Mouse (Mus musculus) midbrain, embryonic 15.5 days (tissue): ENCODE results near the gene Trpm1. TPM values are rescaled to one million over a fixed set of nuclear protein-coding genes. Genes with fewer than 3 reads are reported as not detected.

Source experiments
- ATAC-seq: fragments of 200-750 bp; cut with Nextera tagmentation; replicated peaks from 2 replicates; pipeline ENCODE4 v1.8.0; 2017; ENCODE audit warnings: moderate TSS enrichment
- H3K27ac ChIP-seq: fragments of 300-500 bp; sonication (generic); 2 replicates; pipeline ENCODE4 v1.5.1; 2015; ENCODE audit warnings: mild to moderate bottlenecking, inconsistent platforms
- H3K27me3 ChIP-seq: fragments of 300-500 bp; sonication (generic); replicated peaks from 2 replicates; pipeline ENCODE4 v1.6.1; 2015; ENCODE audit warnings: inconsistent platforms
- H3K36me3 ChIP-seq: fragments of 300-500 bp; sonication (generic); replicated peaks from 2 replicates; pipeline ENCODE4 v1.6.1; 2015; ENCODE audit warnings: inconsistent platforms
- H3K4me1 ChIP-seq: fragments of 300-500 bp; sonication (generic); 2 replicates; pipeline ENCODE4 v1.6.1; 2015; ENCODE audit warnings: inconsistent platforms
- H3K4me2 ChIP-seq: fragments of 300-500 bp; sonication (generic); 2 replicates; pipeline ENCODE4 v1.6.1; 2015; ENCODE audit warnings: inconsistent platforms, mild to moderate bottlenecking, moderate library complexity
- H3K4me3 ChIP-seq: fragments of 300-500 bp; sonication (generic); 2 replicates; pipeline ENCODE4 v1.5.1; 2015; ENCODE audit warnings: mild to moderate bottlenecking, inconsistent platforms
- H3K9ac ChIP-seq: fragments of 300-500 bp; sonication (generic); 2 replicates; pipeline ENCODE4 v1.6.1; 2015; ENCODE audit warnings: mild to moderate bottlenecking, inconsistent platforms
- H3K9me3 ChIP-seq: fragments of 300-500 bp; sonication (generic); 2 replicates; pipeline ENCODE4 v1.6.1; 2016; ENCODE audit warnings: inconsistent platforms
- WGBS: fragments of 180-500 bp; shearing (Covaris S2); methylation state at CpG from one replicate; pipeline ENCODE4 v1.1.7; 2015; ENCODE audit warnings: mixed read lengths; 5-methylcytosine and 5-hydroxymethylcytosine counted together
- polyA plus RNA-seq: library from polyadenylated mRNA; unstranded; fragments of >200 nt; fragmentation: Nextera tagmentation; extraction: Ambion mirVana; gene quantifications from 2 replicates; pipeline ENCODE4 v1.2.1, GENCODE M21; 2015

Gene Trpm1
- polyA plus RNA-seq, 1 experiment from 2014 or later = 0.26 TPM

GRCm38 (mm10) chr7:64226339-64227194 is 72.9 kb downstream of the Trpm1 start:
- H3K4me2 ChIP-seq = no peak overlapping the region
- H3K4me1 ChIP-seq = no peaks in the 10 kb centered on the region
- WGBS = 71% methylated on average over 27 of the region's 27 CpGs
- no peak overlapping the region for H3K9ac ChIP-seq
- H3K27ac ChIP-seq = no peak overlapping the region
- ATAC-seq = no peak
- no peaks in the 10 kb centered on the region for H3K27me3 ChIP-seq
- no peaks in the 10 kb centered on the region for H3K36me3 ChIP-seq
- H3K9me3 ChIP-seq = no peaks in the 10 kb centered on the region
- H3K4me3 ChIP-seq = no peak overlapping the region

DNA sequence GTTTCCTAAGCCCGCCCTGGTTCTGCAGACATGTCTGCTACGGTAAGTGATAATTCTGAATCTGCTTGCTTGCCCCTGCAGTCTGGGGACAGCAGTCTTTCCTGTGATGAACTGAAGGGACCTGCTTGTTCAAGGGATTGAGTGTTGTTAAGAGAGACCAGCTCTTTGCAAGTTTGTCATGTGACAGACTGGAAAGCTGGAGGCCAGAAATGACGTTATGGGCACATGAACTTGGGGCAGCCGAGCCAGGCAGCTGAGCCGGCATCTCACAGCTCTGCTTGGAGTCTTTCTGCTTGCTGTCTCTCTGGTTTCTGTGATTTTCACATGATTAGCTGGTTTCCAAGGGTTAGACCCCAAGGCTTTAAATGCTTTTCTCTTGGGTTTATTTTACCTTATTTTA is 74.0 kb downstream of the Trpm1 start:
- no peak overlapping the region for H3K27ac ChIP-seq
- no peak for ATAC-seq
- no peaks in the 10 kb centered on the region for H3K36me3 ChIP-seq
- H3K4me1 ChIP-seq = no peaks in the 10 kb centered on the region
- H3K4me3 ChIP-seq = no peak overlapping the region
- H3K9me3 ChIP-seq = no peaks in the 10 kb centered on the region
- 87% methylated on average over 5 of the region's 5 CpGs for WGBS
- H3K4me2 ChIP-seq = no peak overlapping the region
- H3K9ac ChIP-seq = no peak overlapping the region
- H3K27me3 ChIP-seq = no peaks in the 10 kb centered on the region

DNA sequence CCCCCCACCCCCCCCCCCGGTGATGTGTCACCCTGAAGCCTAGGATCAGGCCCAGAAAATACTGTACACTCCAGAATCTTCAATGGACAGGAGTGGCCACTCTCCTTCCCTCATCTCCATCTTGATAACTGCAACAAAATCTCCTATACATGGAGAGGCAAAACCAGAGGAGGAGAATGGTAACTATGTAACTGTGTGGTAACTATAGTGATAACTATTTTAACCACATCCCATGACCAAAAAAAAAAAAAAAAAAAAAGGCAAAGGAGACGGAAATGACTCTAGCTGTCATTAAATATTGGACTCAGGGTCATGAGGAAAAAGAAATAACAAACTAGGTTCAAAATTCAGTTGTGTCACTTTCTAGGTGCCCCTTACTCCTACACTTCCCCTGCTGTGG is 74.7 kb downstream of the Trpm1 start:
- no peak for ATAC-seq

DNA sequence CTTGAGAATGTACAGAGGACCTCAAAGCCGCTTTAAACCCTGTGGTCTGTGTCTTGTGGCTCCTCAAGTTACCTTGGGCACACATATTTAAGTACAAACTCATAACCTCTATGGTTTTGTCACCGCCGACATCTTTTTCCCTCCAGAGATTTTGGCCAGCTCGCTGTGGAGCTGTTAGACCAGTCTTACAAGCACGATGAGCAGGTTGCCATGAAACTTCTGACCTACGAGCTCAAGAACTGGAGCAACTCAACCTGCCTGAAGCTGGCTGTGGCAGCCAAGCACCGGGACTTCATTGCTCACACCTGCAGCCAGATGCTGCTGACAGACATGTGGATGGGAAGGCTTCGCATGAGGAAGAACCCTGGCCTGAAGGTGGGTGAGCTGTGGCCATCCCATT is 76.3 kb downstream of the Trpm1 start:
- Histone ChIP-seq H3K9ac (no peak overlapping the region), H3K4me2 (no peak overlapping the region), H3K27me3 (no peaks in the 10 kb centered on the region), H3K4me1 (no peaks in the 10 kb centered on the region), H3K36me3 (no peaks in the 10 kb centered on the region), H3K9me3 (no peaks in the 10 kb centered on the region), H3K27ac (no peak overlapping the region), H3K4me3 (no peak overlapping the region)
- 93% methylated on average over 8 of the region's 8 CpGs for WGBS
- ATAC-seq = no peak

More for the DNA sequence above, 74.7 kb downstream of the Trpm1 start:
- Histone ChIP-seq H3K4me3 (no peak overlapping the region), H3K9me3 (no peaks in the 10 kb centered on the region), H3K36me3 (no peaks in the 10 kb centered on the region), H3K27ac (no peak overlapping the region), H3K27me3 (no peaks in the 10 kb centered on the region), H3K4me1 (no peaks in the 10 kb centered on the region), H3K4me2 (no peak overlapping the region), H3K9ac (no peak overlapping the region)
- 77% methylated on average over 2 of the region's 2 CpGs for WGBS

GRCm38 (mm10) chr7:64231001-64231400 is 77.4 kb downstream of the Trpm1 start:
- no peak overlapping the region for H3K4me3 ChIP-seq
- no peaks in the 10 kb centered on the region for H3K9me3 ChIP-seq
- H3K27ac ChIP-seq = no peak overlapping the region
- no peaks in the 10 kb centered on the region for H3K27me3 ChIP-seq
- no peak overlapping the region for H3K4me2 ChIP-seq
- no peak for ATAC-seq
- 100% methylated on average over 1 of the region's 1 CpGs for WGBS
- no peak overlapping the region for H3K9ac ChIP-seq
- no peaks in the 10 kb centered on the region for H3K4me1 ChIP-seq
- H3K36me3 ChIP-seq = no peaks in the 10 kb centered on the region

- WGBS = 48% methylated on average over 2 of the region's 2 CpGs
Observed at GRCm38 (mm10) chr7:64231996-64232395, 78.4 kb downstream of the Trpm1 start.

GRCm38 (mm10) chr7:64234310-64234820 is 80.7 kb downstream of the Trpm1 start:
- no peak for ATAC-seq
- Histone ChIP-seq H3K36me3 (no peaks in the 10 kb centered on the region), H3K4me3 (no peak overlapping the region), H3K4me2 (no peak overlapping the region), H3K27ac (no peak overlapping the region), H3K9me3 (no peaks in the 10 kb centered on the region), H3K4me1 (no peaks in the 10 kb centered on the region), H3K27me3 (no peaks in the 10 kb centered on the region), H3K9ac (no peak overlapping the region)
- 92% methylated on average over 5 of the region's 5 CpGs for WGBS

More at GRCm38 (mm10) chr7:64231996-64232395, 78.4 kb downstream of the Trpm1 start:
- H3K4me1 ChIP-seq = no peaks in the 10 kb centered on the region
- H3K36me3 ChIP-seq = no peaks in the 10 kb centered on the region
- H3K9ac ChIP-seq = no peak overlapping the region
- H3K27me3 ChIP-seq = no peaks in the 10 kb centered on the region
- H3K4me2 ChIP-seq = no peak overlapping the region
- ATAC-seq = no peak
- no peak overlapping the region for H3K27ac ChIP-seq
- H3K4me3 ChIP-seq = no peak overlapping the region
- no peaks in the 10 kb centered on the region for H3K9me3 ChIP-seq

GRCm38 (mm10) chr7:64236521-64236920 is 82.9 kb downstream of the Trpm1 start:
- no peak overlapping the region for H3K4me2 ChIP-seq
- no peaks in the 10 kb centered on the region for H3K9me3 ChIP-seq
- H3K4me1 ChIP-seq = no peaks in the 10 kb centered on the region
- H3K9ac ChIP-seq = no peak overlapping the region
- ATAC-seq = no peak
- WGBS = 74% methylated on average over 4 of the region's 4 CpGs
- no peaks in the 10 kb centered on the region for H3K27me3 ChIP-seq
- no peak overlapping the region for H3K4me3 ChIP-seq
- no peaks in the 10 kb centered on the region for H3K36me3 ChIP-seq
- H3K27ac ChIP-seq = no peak overlapping the region

DNA sequence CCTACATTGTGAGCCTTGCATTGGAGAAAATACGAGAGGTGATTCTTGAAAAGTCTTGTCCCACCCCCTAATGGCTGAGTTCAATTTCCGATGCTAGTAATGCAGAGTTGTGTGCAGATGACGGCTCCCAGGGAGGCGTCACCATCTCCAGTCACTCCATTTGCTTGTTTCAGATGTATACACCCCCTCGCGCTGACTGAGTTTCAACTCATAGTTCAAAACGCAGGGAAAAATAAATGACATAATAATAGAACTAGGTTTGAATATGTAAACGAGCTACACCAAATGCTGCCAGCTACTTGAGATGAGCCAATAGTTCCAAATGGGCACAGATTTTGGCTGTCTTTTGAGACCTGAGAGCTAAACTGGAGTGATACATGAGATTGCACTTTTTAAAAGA is 84.1 kb downstream of the Trpm1 start:
- Histone ChIP-seq H3K4me2 (no peak overlapping the region), H3K27ac (no peak overlapping the region), H3K4me1 (no peaks in the 10 kb centered on the region), H3K27me3 (no peaks in the 10 kb centered on the region), H3K4me3 (no peak overlapping the region), H3K9ac (no peak overlapping the region), H3K36me3 (no peaks in the 10 kb centered on the region), H3K9me3 (no peaks in the 10 kb centered on the region)
- WGBS = 93% methylated on average over 8 of the region's 8 CpGs
- ATAC-seq = no peak

DNA sequence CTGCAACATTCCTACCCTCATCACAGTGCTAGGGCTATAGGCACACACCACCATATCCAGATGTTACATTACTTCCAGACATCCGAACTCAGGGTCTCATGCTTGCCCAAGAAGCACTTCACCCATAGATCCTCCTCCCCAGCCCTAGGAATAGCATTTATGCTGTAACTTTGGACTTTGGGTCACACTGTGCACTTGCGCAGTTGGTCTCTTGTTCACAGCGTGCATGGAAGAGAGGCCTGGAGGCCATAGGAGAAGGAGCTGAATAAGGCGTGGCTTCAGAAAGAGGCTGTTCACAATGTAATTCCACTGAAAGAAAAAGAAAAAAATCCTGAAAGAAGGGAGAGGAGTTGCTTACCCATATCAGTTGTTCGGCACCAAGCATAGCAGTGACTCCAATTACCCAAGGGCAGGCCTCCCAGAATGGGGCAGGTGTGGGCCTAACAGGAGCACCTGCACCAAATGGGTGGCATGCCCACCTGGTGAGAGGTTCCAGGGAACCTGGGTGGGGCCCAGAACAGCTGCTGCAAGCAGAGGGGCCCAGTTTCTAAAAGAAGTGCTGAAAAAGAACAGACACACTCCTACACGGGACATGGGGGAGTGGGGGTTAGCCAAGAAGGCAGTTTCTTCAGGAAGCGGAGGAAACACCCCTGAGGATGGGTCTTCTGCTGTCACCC is 84.9 kb downstream of the Trpm1 start:
- no peak overlapping the region for H3K27ac ChIP-seq
- H3K9ac ChIP-seq = no peak overlapping the region
- no peaks in the 10 kb centered on the region for H3K36me3 ChIP-seq
- WGBS = 87% methylated on average over 7 of the region's 7 CpGs
- H3K4me3 ChIP-seq = no peak overlapping the region
- H3K27me3 ChIP-seq = no peaks in the 10 kb centered on the region
- H3K9me3 ChIP-seq = no peaks in the 10 kb centered on the region
- H3K4me1 ChIP-seq = no peaks in the 10 kb centered on the region
- H3K4me2 ChIP-seq = no peak overlapping the region
- ATAC-seq = no peak

GRCm38 (mm10) chr7:64239138-64239805 is 85.6 kb downstream of the Trpm1 start:
- Histone ChIP-seq H3K9ac (no peak overlapping the region), H3K27me3 (no peaks in the 10 kb centered on the region), H3K9me3 (no peaks in the 10 kb centered on the region), H3K36me3 (no peaks in the 10 kb centered on the region), H3K4me1 (no peaks in the 10 kb centered on the region), H3K4me2 (no peak overlapping the region), H3K4me3 (no peak overlapping the region), H3K27ac (no peak overlapping the region)
- ATAC-seq = no peak
- WGBS = 91% methylated on average over 9 of the region's 9 CpGs

DNA sequence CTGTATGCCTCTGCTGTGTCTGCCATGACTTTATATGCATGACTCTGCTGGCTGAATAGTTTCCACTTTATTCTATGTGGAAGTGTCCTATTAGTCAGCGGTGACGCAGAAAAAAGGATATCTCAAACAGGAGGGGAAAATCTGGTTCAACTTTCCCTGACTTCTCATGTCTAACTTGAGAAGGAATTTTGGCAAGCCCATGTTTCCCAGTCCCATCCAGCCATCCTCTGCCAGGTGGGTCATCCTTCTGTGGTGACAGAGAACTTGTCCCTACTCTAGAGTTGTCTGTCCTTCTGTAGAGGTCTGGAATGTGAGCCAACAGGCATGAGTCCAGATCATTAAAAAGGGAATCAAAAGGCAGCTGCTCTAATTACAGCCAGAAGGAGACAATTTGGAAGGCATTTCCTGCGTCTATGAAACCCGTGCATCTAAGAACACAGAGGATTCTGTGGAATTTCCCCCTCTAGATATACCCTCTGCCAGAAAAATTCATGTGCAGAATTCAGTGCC is 86.2 kb downstream of the Trpm1 start:
- 80% methylated on average over 4 of the region's 4 CpGs for WGBS
- no peak for ATAC-seq
- H3K27me3 ChIP-seq = no peaks in the 10 kb centered on the region
- no peak overlapping the region for H3K4me3 ChIP-seq
- no peaks in the 10 kb centered on the region for H3K36me3 ChIP-seq
- H3K9me3 ChIP-seq = no peaks in the 10 kb centered on the region
- H3K9ac ChIP-seq = no peak overlapping the region
- H3K4me2 ChIP-seq = no peak overlapping the region
- no peak overlapping the region for H3K27ac ChIP-seq
- H3K4me1 ChIP-seq = no peaks in the 10 kb centered on the region
